Mouse (Mus musculus) embryonic facial prominence, embryonic 14.5 days (tissue): ENCODE measurements at regions not wholly inside any gene's neighbourhood (a gene's known extent, or its start where the extent isn't known, plus 50 kb on each side); places are given as distances from the start of the nearest gene placed in this dataset.
"Not testable (repeated sequence)": the region's sequence is repeated elsewhere in the genome, so short reads cannot be mapped to it uniquely, and the experiment has no call there.

Experiments
- ATAC-seq: fragments of 200-750 bp; cut with Nextera tagmentation; 2 replicates; pipeline ENCODE4 v1.8.0; 2017; ENCODE audit warnings: low read depth, moderate number of reproducible peaks, moderate TSS enrichment
- DNase-seq: peaks from one replicate; pipeline ENCODE4 v3.0.0-alpha.2; 2015; ENCODE audit warnings: low spot score
- H3K27ac ChIP-seq: fragments of 300-500 bp; sonication (generic); replicated peaks from 2 replicates; pipeline ENCODE4 v1.5.1; 2014; ENCODE audit warnings: low read depth, mild to moderate bottlenecking, low read length, moderate library complexity
- H3K27me3 ChIP-seq: fragments of 300-500 bp; sonication (generic); replicated peaks from 2 replicates; pipeline ENCODE4 v1.6.1; 2014; ENCODE audit warnings: low read length; ENCODE audit not compliant: control insufficient read depth, insufficient read depth
- H3K36me3 ChIP-seq: fragments of 300-500 bp; sonication (generic); 2 replicates; pipeline ENCODE4 v1.6.1; 2014; ENCODE audit warnings: low read length, mixed read lengths; ENCODE audit not compliant: control insufficient read depth, insufficient read depth
- H3K4me1 ChIP-seq: fragments of 300-500 bp; sonication (generic); 2 replicates; pipeline ENCODE4 v1.6.1; 2014; ENCODE audit warnings: antibody characterized with exemption, low read length; ENCODE audit not compliant: control insufficient read depth, insufficient read depth
- H3K4me2 ChIP-seq: fragments of 300-500 bp; sonication (generic); 2 replicates; pipeline ENCODE4 v1.6.1; 2014; ENCODE audit warnings: low read depth, mild to moderate bottlenecking, low read length, moderate library complexity, mixed read lengths
- H3K4me3 ChIP-seq: fragments of 300-500 bp; sonication (generic); 2 replicates; pipeline ENCODE4 v1.5.1; 2014; ENCODE audit warnings: low read depth, mild to moderate bottlenecking, low read length
- H3K9ac ChIP-seq: fragments of 300-500 bp; sonication (generic); 2 replicates; pipeline ENCODE4 v1.6.1; 2014; ENCODE audit warnings: low read depth, mild to moderate bottlenecking, low read length, moderate library complexity, mixed read lengths
- H3K9me3 ChIP-seq: fragments of 300-500 bp; sonication (generic); 2 replicates; pipeline ENCODE4 v1.6.1; 2016; ENCODE audit warnings: low read length; ENCODE audit not compliant: control insufficient read depth
- WGBS: fragments of 180-500 bp; shearing (Covaris S2); extraction: QIAGEN DNeasy Blood & Tissue Kit; methylation state at CpG from one replicate; pipeline ENCODE4 v1.1.7; 2014; 5-methylcytosine and 5-hydroxymethylcytosine counted together

- Histone ChIP-seq H3K9ac (no peak overlapping the region), H3K4me1 (no peaks in the 10 kb centered on the region), H3K27ac (no peak overlapping the region), H3K9me3 (no peaks in the 10 kb centered on the region), H3K4me3 (no peak overlapping the region), H3K36me3 (no peaks in the 10 kb centered on the region), H3K27me3 (no peaks in the 10 kb centered on the region), H3K4me2 (no peak overlapping the region)
- DNase-seq (no peak), ATAC-seq (no peak)
- WGBS: 63% methylated on average over 4 of the region's 4 CpGs
These were observed 170.8 kb downstream of the Snx19 start for GRCm38 (mm10) chr9:30597691-30598090.

- not testable (repeated sequence) for H3K27ac ChIP-seq, H3K4me3 ChIP-seq, ATAC-seq, H3K36me3 ChIP-seq, DNase-seq, H3K9ac ChIP-seq, H3K27me3 ChIP-seq, H3K4me1 ChIP-seq, H3K9me3 ChIP-seq, H3K4me2 ChIP-seq
- WGBS: 73% methylated on average over 6 of the region's 6 CpGs
These were observed 170.2 kb downstream of the Snx19 start for GRCm38 (mm10) chr9:30597092-30597491.

DNA sequence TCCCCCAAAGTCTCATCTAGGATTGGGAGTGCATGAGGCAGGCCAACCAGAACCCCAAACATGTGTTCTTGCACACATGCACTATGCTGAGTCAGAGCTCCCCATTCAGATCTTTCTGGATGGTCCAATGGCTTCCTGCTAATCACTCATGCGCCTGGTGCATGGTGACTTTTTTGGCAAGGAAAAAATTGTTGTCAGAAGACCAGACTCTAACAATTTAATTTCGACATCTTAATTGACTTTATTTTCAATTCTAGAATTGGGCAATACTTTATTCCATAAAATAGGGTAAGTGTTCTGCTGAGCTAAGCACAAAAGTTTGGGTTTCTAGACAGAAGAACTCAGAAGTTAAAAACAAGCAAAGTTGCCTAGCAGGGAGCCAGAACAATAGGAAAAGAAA lies 165.7 kb downstream of the Snx19 start:
- WGBS: 81% methylated on average over 2 of the region's 2 CpGs
- Histone ChIP-seq H3K27me3 (no peaks in the 10 kb centered on the region), H3K36me3 (no peaks in the 10 kb centered on the region), H3K4me2 (no peak overlapping the region), H3K4me3 (no peak overlapping the region), H3K4me1 (0 out of 2 replicates have a peak, but pooled peaks cover 3% of the 10 kb centered on the region), H3K27ac (no peak overlapping the region), H3K9me3 (no peaks in the 10 kb centered on the region), H3K9ac (no peak overlapping the region)
- ATAC-seq: no peak
- DNase-seq: no peak

DNA sequence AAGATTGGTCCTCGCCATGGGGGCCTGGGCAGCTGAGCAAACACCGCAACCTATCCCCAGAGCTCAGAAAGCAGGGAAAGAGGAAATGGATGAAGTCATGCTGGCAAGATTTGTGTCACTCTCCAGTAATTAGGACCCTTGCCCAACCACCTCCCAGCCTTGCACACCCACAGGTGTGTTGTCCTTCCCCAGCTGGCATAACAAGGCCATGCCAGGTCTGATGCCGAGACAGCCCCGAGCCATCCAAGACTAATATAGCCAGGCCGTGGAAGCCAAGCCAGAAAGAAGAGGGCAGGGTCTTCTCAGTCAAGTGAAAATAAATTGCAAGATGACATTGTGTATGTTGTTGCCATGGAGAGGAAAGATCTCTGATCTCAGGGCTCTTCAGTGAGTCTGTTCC lies 164.3 kb downstream of the Snx19 start:
- ATAC-seq: no peak
- 81% methylated on average over 5 of the region's 5 CpGs for WGBS
- DNase-seq: no peak

DNA sequence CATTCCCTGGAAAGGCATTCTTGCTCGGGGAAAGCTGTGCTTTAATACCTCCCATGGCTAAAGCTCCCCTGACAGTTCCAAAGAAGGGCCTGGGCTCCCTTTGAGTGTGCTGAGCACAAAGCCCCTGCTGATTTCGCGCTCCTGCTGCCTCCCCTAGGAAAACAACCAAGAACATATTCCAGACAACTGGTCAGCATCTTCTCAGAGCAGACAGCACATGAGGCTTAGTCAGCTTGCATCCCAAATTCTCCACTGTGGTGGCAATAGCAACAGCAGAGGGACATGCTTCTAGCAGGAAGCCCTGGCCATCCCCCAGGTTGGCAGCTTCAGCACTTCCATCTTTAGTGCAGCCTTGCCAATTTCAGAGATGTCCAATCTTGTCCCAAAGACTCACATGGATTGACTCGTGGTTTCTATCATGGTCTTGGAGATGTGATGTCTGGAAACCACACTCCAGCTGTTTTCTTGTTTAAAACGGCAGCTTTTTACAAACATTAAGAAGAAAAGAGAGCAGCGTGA lies 163.8 kb downstream of the Snx19 start:
- H3K9ac ChIP-seq: no peak overlapping the region
- H3K9me3 ChIP-seq: no peaks in the 10 kb centered on the region
- no peaks in the 10 kb centered on the region for H3K27me3 ChIP-seq
- no peak overlapping the region for H3K4me2 ChIP-seq
- 0 out of 2 replicates have a peak, but pooled peaks cover 3% of the 10 kb centered on the region for H3K4me1 ChIP-seq
- H3K27ac ChIP-seq: no peak overlapping the region
- no peak overlapping the region for H3K4me3 ChIP-seq
- H3K36me3 ChIP-seq: no peaks in the 10 kb centered on the region
- DNase-seq: no peak
- no peak for ATAC-seq
- 54% methylated on average over 6 of the region's 6 CpGs for WGBS

More for the DNA sequence above, 164.3 kb downstream of the Snx19 start:
- Histone ChIP-seq H3K9ac (no peak overlapping the region), H3K4me1 (0 out of 2 replicates have a peak, but pooled peaks cover 3% of the 10 kb centered on the region), H3K27me3 (no peaks in the 10 kb centered on the region), H3K9me3 (no peaks in the 10 kb centered on the region), H3K4me3 (no peak overlapping the region), H3K27ac (no peak overlapping the region), H3K36me3 (no peaks in the 10 kb centered on the region), H3K4me2 (no peak overlapping the region)

- Histone ChIP-seq H3K27ac (no peak overlapping the region), H3K4me2 (no peak overlapping the region), H3K36me3 (no peaks in the 10 kb centered on the region), H3K27me3 (no peaks in the 10 kb centered on the region), H3K9ac (no peak overlapping the region), H3K4me3 (no peak overlapping the region), H3K4me1 (no peaks in the 10 kb centered on the region), H3K9me3 (no peaks in the 10 kb centered on the region)
- ATAC-seq (no peak), DNase-seq (no peak)
- WGBS: 84% methylated on average over 9 of the region's 9 CpGs
These were observed 154.4 kb downstream of the Snx19 start for GRCm38 (mm10) chr9:30581271-30581821.

GRCm38 (mm10) chr9:30580500-30580899 lies 153.6 kb downstream of the Snx19 start:
- H3K9ac ChIP-seq: no peak overlapping the region
- WGBS: 35% methylated on average over 6 of the region's 6 CpGs
- H3K27ac ChIP-seq: no peak overlapping the region
- no peak overlapping the region for H3K4me3 ChIP-seq
- ATAC-seq (no peak), DNase-seq (no peak)
- H3K36me3 ChIP-seq: no peaks in the 10 kb centered on the region
- no peaks in the 10 kb centered on the region for H3K4me1 ChIP-seq
- H3K9me3 ChIP-seq: no peaks in the 10 kb centered on the region
- no peak overlapping the region for H3K4me2 ChIP-seq
- no peaks in the 10 kb centered on the region for H3K27me3 ChIP-seq

DNA sequence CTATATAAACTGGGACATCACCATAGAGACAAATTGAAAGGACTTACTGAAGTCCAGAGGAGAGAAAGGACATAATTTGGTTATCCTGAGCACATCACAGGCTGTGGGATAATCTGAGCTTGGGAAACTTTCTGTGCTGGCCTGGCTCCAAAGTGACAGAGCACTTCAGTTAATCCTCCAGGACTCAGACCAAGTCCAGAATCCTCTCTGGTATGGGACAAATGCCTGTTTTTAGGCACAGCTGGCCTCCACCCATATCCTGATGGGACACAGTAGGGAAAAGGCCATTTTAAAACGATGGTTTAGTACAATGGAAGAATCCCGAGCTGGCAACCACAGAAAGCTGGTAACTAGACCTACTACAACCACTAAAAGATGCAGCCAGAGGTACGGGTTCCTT lies 151.3 kb downstream of the Snx19 start:
- no peaks in the 10 kb centered on the region for H3K9me3 ChIP-seq
- H3K27ac ChIP-seq: no peak overlapping the region
- no peak for DNase-seq
- no peak overlapping the region for H3K9ac ChIP-seq
- no peak overlapping the region for H3K4me3 ChIP-seq
- 0 out of 2 replicates have a peak, but pooled peaks cover 3% of the 10 kb centered on the region for H3K4me1 ChIP-seq
- H3K27me3 ChIP-seq: no peaks in the 10 kb centered on the region
- ATAC-seq: no peak
- no peaks in the 10 kb centered on the region for H3K36me3 ChIP-seq
- no peak overlapping the region for H3K4me2 ChIP-seq
- WGBS: 75% methylated on average over 3 of the region's 3 CpGs

DNA sequence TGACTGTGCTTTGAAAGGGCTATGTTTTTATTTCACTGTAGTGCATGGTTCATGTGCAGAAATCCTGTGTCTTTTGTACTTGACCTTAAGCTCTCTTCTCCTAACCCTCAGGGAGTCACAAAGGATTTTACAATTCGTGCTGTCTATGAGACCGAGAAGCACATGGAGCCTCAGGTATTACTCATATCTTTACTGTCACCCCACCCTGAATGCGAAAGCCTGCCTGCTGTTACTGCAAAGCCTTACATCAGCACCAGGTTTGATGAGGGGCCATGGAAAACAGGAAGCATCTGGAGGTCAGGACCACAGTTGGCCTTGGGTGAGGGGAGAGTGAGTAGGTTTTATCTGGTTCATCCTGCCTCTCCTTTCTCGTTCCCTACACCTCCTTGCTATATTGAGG lies 150.3 kb downstream of the Snx19 start:
- H3K9me3 ChIP-seq: no peaks in the 10 kb centered on the region
- no peak overlapping the region for H3K4me2 ChIP-seq
- WGBS: 68% methylated on average over 4 of the region's 4 CpGs
- H3K4me1 ChIP-seq: 0 out of 2 replicates have a peak, but pooled peaks cover 4% of the 10 kb centered on the region
- H3K9ac ChIP-seq: no peak overlapping the region
- no peaks in the 10 kb centered on the region for H3K27me3 ChIP-seq
- ATAC-seq: no peak
- no peak overlapping the region for H3K27ac ChIP-seq
- DNase-seq: no peak
- no peak overlapping the region for H3K4me3 ChIP-seq
- no peaks in the 10 kb centered on the region for H3K36me3 ChIP-seq
